Mouse (Mus musculus) forebrain, embryonic 11.5 days (tissue): ENCODE data around the gene Rasal2. TPM values are rescaled to one million over a fixed set of nuclear protein-coding genes. Genes with fewer than 3 reads are reported as not detected.

Source experiments
- ATAC-seq: fragments of 200-750 bp; cut with Nextera tagmentation; replicated peaks from 2 replicates; pipeline ENCODE4 v1.8.0; 2017; ENCODE audit warnings: moderate TSS enrichment; ENCODE audit not compliant: low FRiP score
- DNase-seq: peaks from one replicate; pipeline ENCODE4 v3.0.0-alpha.2; 2017; ENCODE audit warnings: low spot score
- H3K27ac ChIP-seq: fragments of 300-500 bp; sonication (generic); 2 replicates; pipeline ENCODE4 v1.5.1; 2014; ENCODE audit warnings: low read depth, low read length
- H3K27me3 ChIP-seq: fragments of 300-500 bp; sonication (generic); 2 replicates; pipeline ENCODE4 v1.6.1; 2014; ENCODE audit warnings: mild to moderate bottlenecking, low read length, mixed read lengths; ENCODE audit not compliant: control insufficient read depth, insufficient read depth
- H3K36me3 ChIP-seq: fragments of 300-500 bp; sonication (generic); 2 replicates; pipeline ENCODE4 v1.6.1; 2014; ENCODE audit warnings: mild to moderate bottlenecking, low read length, moderate library complexity, mixed read lengths; ENCODE audit not compliant: control insufficient read depth, insufficient read depth
- H3K4me1 ChIP-seq: fragments of 300-500 bp; sonication (generic); replicated peaks from 2 replicates; pipeline ENCODE4 v1.6.1; 2014; ENCODE audit warnings: low read length, mixed read lengths; ENCODE audit not compliant: control insufficient read depth, insufficient read depth
- H3K4me2 ChIP-seq: fragments of 300-500 bp; sonication (generic); 2 replicates; pipeline ENCODE4 v1.6.1; 2014; ENCODE audit warnings: low read depth, mild to moderate bottlenecking, low read length, moderate library complexity, mixed read lengths; ENCODE audit not compliant: severe bottlenecking
- H3K4me3 ChIP-seq: fragments of 300-500 bp; sonication (generic); 2 replicates; pipeline ENCODE4 v1.5.1; 2014; ENCODE audit warnings: low read depth, low read length
- H3K9ac ChIP-seq: fragments of 300-500 bp; sonication (generic); 2 replicates; pipeline ENCODE4 v1.6.1; 2014; ENCODE audit warnings: low read length
- H3K9me3 ChIP-seq: fragments of 300-500 bp; sonication (generic); 2 replicates; pipeline ENCODE4 v1.6.1; 2016; ENCODE audit warnings: low read length, mixed read lengths; ENCODE audit not compliant: control insufficient read depth
- WGBS: fragments of 180-500 bp; shearing (Covaris S2); extraction: QIAGEN DNeasy Blood & Tissue Kit; methylation state at CpG from one replicate; pipeline ENCODE4 v1.1.7; 2014; 5-methylcytosine and 5-hydroxymethylcytosine counted together
- polyA plus RNA-seq: library from polyadenylated mRNA; unstranded; fragments of >200 nt; fragmentation: Nextera tagmentation; extraction: Ambion mirVana; gene quantifications from 2 replicates; pipeline ENCODE4 v1.2.1, GENCODE M21; 2014

The Rasal2 gene
- polyA plus RNA-seq, 1 experiment from 2014 or later = 15.4 TPM

DNA sequence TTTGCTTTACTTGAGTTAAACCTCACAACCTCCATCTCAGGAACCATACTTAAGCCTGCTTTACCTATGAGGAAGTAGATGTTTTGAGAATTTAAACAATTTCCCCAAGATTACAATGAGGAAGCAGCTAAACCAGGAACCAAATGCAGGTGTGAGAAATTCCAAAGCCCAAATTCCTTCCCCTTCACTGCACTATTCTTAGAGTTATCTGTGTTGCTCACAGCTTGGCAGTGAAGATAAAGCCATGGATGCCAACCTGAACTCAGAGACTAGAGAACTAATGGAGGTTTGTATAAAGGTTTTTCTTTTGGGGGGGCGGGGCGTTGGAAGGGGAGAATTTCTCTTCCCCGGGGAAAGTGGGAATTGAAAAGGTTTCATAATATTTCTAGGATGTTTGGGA is 39.9 kb upstream of the Rasal2 start:
- H3K9ac ChIP-seq = no peak overlapping the region
- H3K4me1 ChIP-seq = peaks cover 17% of the 10 kb centered on the region
- H3K36me3 ChIP-seq = no peaks in the 10 kb centered on the region
- 76% methylated on average over 3 of the region's 3 CpGs for WGBS
- no peaks in the 10 kb centered on the region for H3K9me3 ChIP-seq
- no peak overlapping the region for H3K4me2 ChIP-seq
- H3K4me3 ChIP-seq = no peak overlapping the region
- DNase-seq (no peak), ATAC-seq (no peak)
- H3K27me3 ChIP-seq = peaks cover 2% of the 10 kb centered on the region; the same call in 1 of the 2 replicates
- H3K27ac ChIP-seq = peak overlapping the region; percentile 41; the same call in 1 of the 2 replicates

DNA sequence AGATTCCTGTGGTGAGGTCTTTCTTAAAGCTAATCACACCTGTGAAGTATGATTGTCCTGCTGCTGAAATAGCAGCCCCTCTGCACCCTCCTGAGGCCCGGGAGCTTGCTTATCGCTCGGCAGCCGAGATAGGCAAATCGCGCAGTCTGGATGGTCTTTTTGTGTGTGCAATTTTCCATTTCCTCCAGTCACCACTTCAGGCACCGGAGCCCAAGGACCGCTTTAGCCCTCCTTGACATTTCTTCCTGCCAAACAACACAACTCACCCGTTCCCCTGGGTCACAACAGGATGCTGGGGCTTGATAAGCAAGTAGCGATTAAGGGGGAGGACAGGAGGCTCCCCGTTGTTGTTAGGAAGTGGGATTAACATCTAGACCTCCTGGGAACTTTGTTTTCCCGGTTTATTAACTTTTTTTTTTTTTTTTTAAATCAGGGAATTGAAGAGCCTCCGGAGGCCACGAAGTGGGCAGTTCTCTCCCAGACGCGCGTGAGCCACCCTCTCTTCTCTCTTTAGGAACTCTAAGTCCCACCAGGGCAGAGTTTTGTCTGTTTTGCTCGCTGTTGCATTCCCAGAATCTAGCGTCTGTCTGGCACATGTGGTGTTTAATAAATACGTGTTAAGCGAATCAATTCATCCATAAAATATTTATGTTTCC is 37.7 kb upstream of the Rasal2 start:
- Histone ChIP-seq H3K9me3 (no peaks in the 10 kb centered on the region), H3K9ac (peak overlapping the region; percentile 35; the same call in 1 of the 2 replicates), H3K36me3 (no peaks in the 10 kb centered on the region), H3K4me2 (peak overlapping the region; percentile 44), H3K27ac (no peak overlapping the region), H3K4me1 (peaks cover 22% of the 10 kb centered on the region), H3K4me3 (peak overlapping the region; percentile 12), H3K27me3 (no peaks in the 10 kb centered on the region; the same call in 1 of the 2 replicates)
- DNase-seq = peak; percentile 55
- no peak for ATAC-seq
- WGBS = 1% methylated on average over 21 of the region's 21 CpGs

DNA sequence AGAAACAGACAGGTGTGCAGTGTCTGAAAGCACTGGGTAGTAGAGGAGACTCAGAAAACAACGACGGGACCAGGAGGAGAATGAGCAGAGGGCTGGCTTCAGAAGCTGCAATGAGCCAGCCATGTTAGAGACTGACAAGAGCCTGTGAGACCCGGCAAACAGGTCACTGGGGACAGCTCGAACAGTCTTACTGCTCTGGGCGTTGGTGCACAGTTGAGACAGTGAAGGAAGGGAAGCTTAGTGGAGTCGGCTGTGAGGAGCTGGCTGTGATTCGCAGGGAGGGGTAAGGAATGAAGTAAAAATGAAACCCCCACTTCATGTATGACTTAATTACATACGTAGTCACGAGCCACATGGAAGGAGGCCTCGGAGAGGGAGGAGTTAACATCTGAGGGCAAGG is 37.1 kb upstream of the Rasal2 start:
- ATAC-seq = no peak
- WGBS = 2% methylated on average over 10 of the region's 10 CpGs
- H3K9ac ChIP-seq = peak overlapping the region; percentile 35; the same call in 1 of the 2 replicates
- DNase-seq = peak; percentile 54
- H3K36me3 ChIP-seq = no peaks in the 10 kb centered on the region
- no peak overlapping the region for H3K27ac ChIP-seq
- H3K27me3 ChIP-seq = no peaks in the 10 kb centered on the region; the same call in 1 of the 2 replicates
- no peaks in the 10 kb centered on the region for H3K9me3 ChIP-seq
- peaks cover 24% of the 10 kb centered on the region for H3K4me1 ChIP-seq
- no peak overlapping the region for H3K4me3 ChIP-seq
- H3K4me2 ChIP-seq = peak overlapping the region; percentile 44; the same call in 1 of the 2 replicates

DNA sequence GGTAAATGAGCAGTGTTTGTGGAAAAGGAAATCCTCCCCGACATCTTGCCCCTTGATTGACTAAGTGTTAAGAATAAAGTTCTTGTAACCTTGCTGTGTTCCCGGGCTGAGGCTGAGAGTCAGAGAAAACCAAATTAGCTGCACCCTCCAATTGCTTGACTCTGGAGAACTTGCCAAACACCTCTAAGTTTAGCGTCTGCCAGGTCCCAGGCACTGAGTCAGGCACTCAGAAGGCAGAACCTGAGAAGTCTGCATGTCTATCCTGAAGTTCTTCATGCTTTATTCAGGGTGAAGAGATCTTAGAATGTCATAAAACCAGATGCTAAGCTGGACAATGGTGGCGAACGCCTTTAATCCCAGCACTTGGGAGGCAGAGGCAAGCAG is 36.4 kb upstream of the Rasal2 start:
- Histone ChIP-seq H3K27me3 (no peaks in the 10 kb centered on the region; the same call in 1 of the 2 replicates), H3K4me2 (no peak overlapping the region), H3K4me1 (peaks cover 29% of the 10 kb centered on the region), H3K9ac (no peak overlapping the region), H3K4me3 (no peak overlapping the region), H3K36me3 (no peaks in the 10 kb centered on the region), H3K9me3 (no peaks in the 10 kb centered on the region), H3K27ac (no peak overlapping the region)
- ATAC-seq (no peak), DNase-seq (no peak)
- 58% methylated on average over 5 of the region's 5 CpGs for WGBS

DNA sequence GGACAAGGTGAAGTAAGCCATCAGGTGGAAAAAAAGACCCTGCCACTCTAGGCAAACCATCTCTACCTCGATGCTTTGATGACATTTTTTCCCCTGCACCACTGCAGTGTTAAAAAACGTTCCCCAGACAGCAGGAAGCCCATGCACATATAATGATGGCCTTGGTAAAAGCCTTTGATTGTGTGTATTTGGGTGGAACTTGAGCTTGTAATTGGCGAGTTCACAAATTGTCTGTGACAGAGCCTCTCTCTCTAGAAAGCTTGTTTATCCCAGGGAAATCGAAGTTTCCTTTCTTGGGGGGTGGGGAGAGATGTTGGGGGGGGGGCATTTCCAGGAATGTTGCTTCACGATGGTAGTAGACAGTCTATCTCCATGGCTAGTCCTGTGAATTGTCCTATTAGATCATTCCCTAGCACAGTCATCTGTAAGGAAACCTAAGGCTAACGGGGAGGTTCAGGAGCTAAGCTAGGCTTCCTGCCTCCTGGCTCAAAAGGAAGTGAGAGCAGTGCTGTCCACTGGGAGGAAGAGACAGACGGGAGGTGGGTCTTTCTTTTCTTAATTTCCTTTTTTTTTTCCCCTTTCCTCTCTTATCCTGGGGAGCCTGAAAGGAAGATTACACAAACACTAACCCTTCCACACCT is 35.9 kb upstream of the Rasal2 start:
- no peaks in the 10 kb centered on the region; the same call in 1 of the 2 replicates for H3K27me3 ChIP-seq
- H3K4me1 ChIP-seq = peaks cover 33% of the 10 kb centered on the region
- DNase-seq (peak; percentile 50), ATAC-seq (no peak)
- no peaks in the 10 kb centered on the region for H3K36me3 ChIP-seq
- H3K9me3 ChIP-seq = no peaks in the 10 kb centered on the region
- no peak overlapping the region for H3K9ac ChIP-seq
- 9% methylated on average over 7 of the region's 7 CpGs for WGBS
- H3K4me2 ChIP-seq = no peak overlapping the region
- H3K27ac ChIP-seq = peak overlapping the region; percentile 13; the same call in 1 of the 2 replicates
- no peak overlapping the region for H3K4me3 ChIP-seq

DNA sequence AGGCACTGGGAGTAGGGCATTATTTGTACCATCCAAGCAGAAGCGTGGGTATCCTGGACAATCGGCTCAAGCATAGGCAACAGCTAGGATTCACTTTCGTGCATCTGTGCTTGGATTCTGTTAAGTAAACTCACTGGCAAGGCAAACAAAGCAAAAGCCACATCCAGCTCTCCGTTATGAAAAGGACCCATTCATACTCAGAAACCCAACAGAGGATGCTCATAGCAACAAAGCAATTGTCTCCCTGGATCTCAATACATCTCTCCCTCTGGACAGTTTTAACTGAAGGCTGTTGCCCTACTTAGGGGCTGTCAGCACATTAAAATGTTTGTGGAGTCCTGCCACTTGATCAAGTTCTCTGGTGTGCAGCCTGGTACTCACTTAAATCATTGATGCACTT is 34.7 kb upstream of the Rasal2 start:
- WGBS = 61% methylated on average over 4 of the region's 4 CpGs

DNA sequence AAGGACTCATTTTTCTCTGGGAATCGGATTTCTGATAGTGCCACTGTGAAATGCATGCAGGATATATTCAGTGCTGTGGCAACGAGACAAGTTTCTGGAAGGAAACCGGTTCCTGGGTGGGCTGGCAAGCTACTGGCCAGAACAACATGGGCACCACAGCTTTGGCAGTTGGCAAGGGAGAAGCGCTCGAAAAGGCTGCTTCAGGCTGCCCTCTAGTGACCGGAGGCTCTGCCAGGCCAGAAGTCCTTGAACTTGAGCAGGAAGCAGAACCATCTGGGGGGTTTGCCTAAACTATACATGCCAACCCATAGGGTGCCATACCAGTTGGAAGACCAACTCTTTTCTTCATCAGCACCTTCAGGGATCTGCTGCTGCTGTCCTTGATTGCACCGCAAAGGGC is 33.9 kb upstream of the Rasal2 start:
- Histone ChIP-seq H3K9me3 (no peaks in the 10 kb centered on the region), H3K4me1 (peaks cover 39% of the 10 kb centered on the region), H3K4me3 (no peak overlapping the region), H3K27ac (no peak overlapping the region), H3K9ac (no peak overlapping the region), H3K27me3 (no peaks in the 10 kb centered on the region; the same call in 1 of the 2 replicates), H3K36me3 (no peaks in the 10 kb centered on the region), H3K4me2 (no peak overlapping the region)
- ATAC-seq (no peak), DNase-seq (peak; percentile 61)
- 67% methylated on average over 7 of the region's 7 CpGs for WGBS

More for the DNA sequence above, 34.7 kb upstream of the Rasal2 start:
- no peak overlapping the region for H3K27ac ChIP-seq
- H3K9ac ChIP-seq = no peak overlapping the region
- no peaks in the 10 kb centered on the region for H3K36me3 ChIP-seq
- no peak overlapping the region for H3K4me2 ChIP-seq
- ATAC-seq (no peak), DNase-seq (no peak)
- no peaks in the 10 kb centered on the region; the same call in 1 of the 2 replicates for H3K27me3 ChIP-seq
- H3K9me3 ChIP-seq = no peaks in the 10 kb centered on the region
- peaks cover 39% of the 10 kb centered on the region for H3K4me1 ChIP-seq
- H3K4me3 ChIP-seq = no peak overlapping the region

DNA sequence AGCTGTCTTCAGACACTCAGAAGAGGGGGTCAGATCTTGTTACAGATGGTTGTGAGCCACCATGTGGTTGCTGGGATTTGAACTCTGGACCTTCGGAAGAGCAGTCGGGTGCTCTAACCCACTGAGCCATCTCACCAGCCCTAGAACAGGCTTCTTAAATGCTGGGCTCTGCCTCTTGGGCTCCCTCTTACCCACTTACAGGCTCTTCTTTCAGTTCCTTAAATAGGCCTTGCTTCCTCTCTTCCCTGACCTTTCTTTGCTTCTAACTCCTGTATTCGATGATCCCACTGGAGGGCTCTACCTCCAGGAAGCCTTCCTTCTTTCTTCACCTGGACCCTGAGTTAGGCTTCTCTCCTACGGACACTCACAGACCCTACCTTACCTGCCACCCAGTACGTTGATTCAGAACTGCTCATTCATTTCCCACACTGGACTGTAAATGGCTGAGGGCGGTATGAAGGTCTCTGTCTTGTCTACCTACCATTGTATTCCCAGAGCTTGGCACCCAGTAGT is 33.1 kb upstream of the Rasal2 start:
- ATAC-seq = no peak
- H3K4me1 ChIP-seq = peaks cover 43% of the 10 kb centered on the region
- H3K4me3 ChIP-seq = no peak overlapping the region
- H3K4me2 ChIP-seq = no peak overlapping the region
- H3K27me3 ChIP-seq = no peaks in the 10 kb centered on the region; the same call in 1 of the 2 replicates
- H3K36me3 ChIP-seq = no peaks in the 10 kb centered on the region
- H3K9ac ChIP-seq = no peak overlapping the region
- no peak overlapping the region for H3K27ac ChIP-seq
- no peaks in the 10 kb centered on the region for H3K9me3 ChIP-seq
- WGBS = 91% methylated on average over 6 of the region's 6 CpGs
- DNase-seq = no peak
